Mouse (Mus musculus) heart, postnatal 0 days (tissue): ENCODE data around the gene Gm28038. TPM values are rescaled to one million over a fixed set of nuclear protein-coding genes. Genes with fewer than 3 reads are reported as not detected.
A peak's percentile ranks its signal among the peaks of the same experiment; 100 is the strongest.

Experiments used
- ATAC-seq: fragments of 200-750 bp; cut with Nextera tagmentation; 2 replicates; pipeline ENCODE4 v1.8.0; 2017; ENCODE audit warnings: low read depth, moderate number of reproducible peaks, moderate library complexity; ENCODE audit not compliant: insufficient read depth
- DNase-seq: peaks from one replicate; pipeline ENCODE4 v3.0.0-alpha.2; 2016; ENCODE audit warnings: low spot score
- H3K27ac ChIP-seq: fragments of 300-500 bp; sonication (generic); 2 replicates; pipeline ENCODE4 v1.5.1; 2014; ENCODE audit warnings: low read depth, mild to moderate bottlenecking
- H3K27me3 ChIP-seq: fragments of 300-500 bp; sonication (generic); 2 replicates; pipeline ENCODE4 v1.6.1; 2014; ENCODE audit warnings: low read length, mixed read lengths; ENCODE audit not compliant: control insufficient read depth, insufficient read depth
- H3K36me3 ChIP-seq: fragments of 300-500 bp; sonication (generic); replicated peaks from 2 replicates; pipeline ENCODE4 v1.6.1; 2014; ENCODE audit warnings: low read length, mixed read lengths; ENCODE audit not compliant: control insufficient read depth, insufficient read depth
- H3K4me1 ChIP-seq: fragments of 300-500 bp; sonication (generic); 2 replicates; pipeline ENCODE4 v1.6.1; 2014; ENCODE audit warnings: antibody characterized with exemption; ENCODE audit not compliant: control insufficient read depth, insufficient read depth
- H3K4me2 ChIP-seq: fragments of 300-500 bp; sonication (generic); 2 replicates; pipeline ENCODE4 v1.6.1; 2014; ENCODE audit warnings: low read depth, mild to moderate bottlenecking, low read length, moderate library complexity
- H3K4me3 ChIP-seq: fragments of 300-500 bp; sonication (generic); 2 replicates; pipeline ENCODE4 v1.5.1; 2014; ENCODE audit warnings: low read depth, low read length
- H3K9ac ChIP-seq: fragments of 300-500 bp; sonication (generic); replicated peaks from 2 replicates; pipeline ENCODE4 v1.6.1; 2014; ENCODE audit warnings: low read depth, low read length, mixed read lengths
- H3K9me3 ChIP-seq: fragments of 300-500 bp; sonication (generic); replicated peaks from 2 replicates; pipeline ENCODE4 v1.6.1; 2016; ENCODE audit warnings: low read length; ENCODE audit not compliant: control insufficient read depth
- CTCF ChIP-seq: IDR thresholded peaks from 2 replicates; pipeline ENCODE4 v1.5.1; 2016; ENCODE audit warnings: antibody characterized with exemption, control low read depth, low read depth
- EP300 ChIP-seq: IDR thresholded peaks from 2 replicates; pipeline ENCODE4 v1.6.1; 2016; ENCODE audit warnings: antibody characterized with exemption, low read depth
- WGBS: fragments of 180-500 bp; shearing (Covaris S2); extraction: QIAGEN DNeasy Blood & Tissue Kit; methylation state at CpG from one replicate; pipeline ENCODE4 v1.1.7; 2014; 5-methylcytosine and 5-hydroxymethylcytosine counted together
- polyA plus RNA-seq: library from polyadenylated mRNA; unstranded; fragments of >200 nt; fragmentation: Nextera tagmentation; extraction: Ambion mirVana; gene quantifications from 2 replicates; pipeline ENCODE4 v1.2.1, GENCODE M21; 2015
- total RNA-seq: library from RNA; depleted of rRNA; stranded (reverse); fragments of >200 nt; gene quantifications from 2 replicates; pipeline ENCODE4 v1.2.3, GENCODE M21; 2014; ENCODE audit warnings: low replicate concordance

Gm28038 gene
- total and polyA plus RNA-seq, 2 experiments from 2014 or later: not detected

DNA sequence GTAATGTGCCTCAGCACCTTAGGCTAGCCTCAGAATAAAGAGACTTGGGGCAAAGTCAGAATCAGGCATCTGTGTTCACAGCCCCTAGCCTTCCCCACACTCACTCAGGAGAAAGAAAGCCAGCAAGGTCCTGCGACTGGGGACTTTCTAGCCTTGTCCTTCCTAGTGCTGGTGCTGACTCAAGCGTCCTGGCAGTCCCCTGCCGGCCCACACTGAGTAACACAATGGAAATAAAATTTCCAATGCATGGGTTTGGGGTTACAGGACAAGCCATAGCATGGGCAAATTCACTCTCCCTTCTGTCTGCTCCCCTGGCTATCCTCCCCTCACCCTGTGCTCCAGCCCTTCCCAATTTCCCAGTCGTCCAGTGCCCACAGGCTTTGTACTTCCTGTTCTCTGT lies 12.5 kb upstream of the Gm28038 start:
- peaks cover 44% of the 10 kb centered on the region for H3K4me1 ChIP-seq
- H3K4me2 ChIP-seq: no peak overlapping the region
- H3K9me3 ChIP-seq: no peaks in the 10 kb centered on the region
- no peak overlapping the region for H3K27ac ChIP-seq
- no peak overlapping the region for H3K4me3 ChIP-seq
- H3K27me3 ChIP-seq: no peaks in the 10 kb centered on the region
- no peak overlapping the region for H3K9ac ChIP-seq
- WGBS: 45% methylated on average over 4 of the region's 4 CpGs
- no peak for DNase-seq
- TF ChIP-seq CTCF (no peak), EP300 (no peak)
- H3K36me3 ChIP-seq: peaks cover 13% of the 10 kb centered on the region
- no peak for ATAC-seq

DNA sequence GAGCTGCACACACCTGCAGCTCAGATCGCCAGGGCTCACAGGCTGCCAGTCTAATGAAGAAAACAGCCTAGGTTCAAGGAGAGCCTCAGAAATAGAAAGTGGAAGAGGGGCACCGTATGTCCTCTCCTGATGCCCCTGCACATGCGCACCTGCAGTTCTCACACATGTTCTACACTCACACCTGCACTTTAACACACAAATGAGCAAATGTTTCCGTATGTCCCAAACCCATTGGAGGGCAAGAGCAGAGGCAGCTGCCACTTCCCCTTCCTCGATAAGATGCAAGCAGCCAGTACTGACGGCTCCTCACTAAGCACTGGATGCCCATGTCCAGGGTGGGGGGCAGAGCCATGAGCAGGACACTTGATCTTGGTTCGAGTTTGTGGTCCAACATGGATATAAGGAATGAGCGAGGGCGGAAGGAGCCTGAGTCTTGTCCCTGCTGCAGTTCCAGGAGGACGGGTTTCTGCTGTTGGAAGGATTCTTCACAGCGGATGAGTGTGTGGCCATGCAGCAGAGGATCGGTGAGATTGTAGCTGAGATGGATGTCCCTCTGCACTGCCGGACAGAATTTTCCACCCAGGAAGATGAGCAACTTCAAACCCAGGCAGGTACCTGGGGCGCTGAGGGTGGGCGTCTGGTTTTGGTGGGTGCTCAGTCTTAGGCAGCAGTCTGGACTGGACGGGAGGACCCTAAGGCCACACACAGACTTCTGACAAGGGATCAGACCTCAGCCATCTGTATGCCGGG lies 11.4 kb upstream of the Gm28038 start:
- H3K4me2 ChIP-seq: no peak overlapping the region
- H3K4me1 ChIP-seq: peaks cover 35% of the 10 kb centered on the region
- TF ChIP-seq EP300: no peak
- no peak for TF ChIP-seq CTCF
- DNase-seq (no peak), ATAC-seq (no peak)
- no peaks in the 10 kb centered on the region for H3K27me3 ChIP-seq
- H3K27ac ChIP-seq: peak overlapping the region; percentile 64
- H3K9ac ChIP-seq: no peak overlapping the region
- WGBS: 82% methylated on average over 17 of the region's 17 CpGs
- no peaks in the 10 kb centered on the region for H3K9me3 ChIP-seq
- no peak overlapping the region for H3K4me3 ChIP-seq
- 0 out of 2 replicates have a peak, but pooled peaks cover 3% of the 10 kb centered on the region for H3K36me3 ChIP-seq

DNA sequence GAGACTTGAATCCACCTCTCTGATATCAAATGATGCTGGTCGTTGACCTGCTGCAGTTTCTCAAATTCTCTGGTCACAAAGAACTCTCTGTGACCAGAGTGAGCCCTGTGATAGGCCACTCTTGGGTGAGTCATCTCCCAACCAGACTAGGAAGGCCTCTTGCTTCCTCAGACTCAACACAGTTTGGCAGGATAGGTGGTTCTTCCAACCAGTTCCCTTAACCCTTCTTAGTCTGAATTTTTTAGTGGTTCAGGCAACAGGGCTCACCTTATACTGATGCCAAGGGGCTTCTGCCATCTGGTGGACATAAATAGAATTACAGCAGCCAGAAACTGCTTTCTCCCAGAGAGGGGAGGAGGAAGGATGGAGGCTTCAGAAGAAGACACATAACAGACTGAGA lies 10.7 kb upstream of the Gm28038 start:
- WGBS: 8% methylated on average over 1 of the region's 1 CpGs

DNA sequence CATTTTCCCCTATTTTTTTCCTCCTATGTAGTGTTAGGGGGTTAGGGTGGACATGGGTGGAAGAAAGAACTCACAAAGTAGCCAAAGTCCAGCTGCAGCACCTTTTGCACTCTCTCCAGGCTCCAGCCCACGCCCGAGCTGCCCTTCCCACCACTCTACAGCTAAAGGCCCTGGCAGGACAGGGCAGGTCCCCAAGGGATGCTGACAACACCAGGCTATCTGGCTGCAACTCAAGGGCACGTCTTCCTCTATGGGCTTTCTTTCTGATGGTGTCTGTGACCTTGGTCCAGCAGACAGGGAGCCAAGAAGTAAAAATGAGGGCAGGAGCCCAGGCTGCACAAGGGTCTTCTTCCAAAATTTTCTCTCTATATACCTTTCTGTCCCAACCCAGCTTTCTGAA lies 808 bp downstream of the Gm28038 start:
- Histone ChIP-seq H3K4me1 (peaks cover 9% of the 10 kb centered on the region; the same call in 1 of the 2 replicates), H3K4me3 (no peak overlapping the region), H3K27ac (no peak overlapping the region), H3K9me3 (no peaks in the 10 kb centered on the region), H3K36me3 (peaks cover 11% of the 10 kb centered on the region; the same call in 1 of the 2 replicates), H3K27me3 (no peaks in the 10 kb centered on the region), H3K4me2 (no peak overlapping the region), H3K9ac (no peak overlapping the region)
- 66% methylated on average over 3 of the region's 3 CpGs for WGBS
- ATAC-seq (no peak), DNase-seq (no peak)
- no peak for TF ChIP-seq CTCF
- TF ChIP-seq EP300: no peak

More for the DNA sequence above, 10.7 kb upstream of the Gm28038 start:
- H3K27ac ChIP-seq: peak overlapping the region; percentile 64
- ATAC-seq (peak; percentile 67), DNase-seq (peak; percentile 95)
- H3K4me2 ChIP-seq: no peak overlapping the region
- peaks cover 28% of the 10 kb centered on the region for H3K4me1 ChIP-seq
- no peak overlapping the region for H3K4me3 ChIP-seq
- no peaks in the 10 kb centered on the region; the same call in 1 of the 2 replicates for H3K36me3 ChIP-seq
- no peak; the same call in 1 of the 2 replicates for TF ChIP-seq EP300
- peak; percentile 95 for TF ChIP-seq CTCF
- H3K9ac ChIP-seq: no peak overlapping the region
- no peaks in the 10 kb centered on the region for H3K27me3 ChIP-seq
- H3K9me3 ChIP-seq: no peaks in the 10 kb centered on the region

DNA sequence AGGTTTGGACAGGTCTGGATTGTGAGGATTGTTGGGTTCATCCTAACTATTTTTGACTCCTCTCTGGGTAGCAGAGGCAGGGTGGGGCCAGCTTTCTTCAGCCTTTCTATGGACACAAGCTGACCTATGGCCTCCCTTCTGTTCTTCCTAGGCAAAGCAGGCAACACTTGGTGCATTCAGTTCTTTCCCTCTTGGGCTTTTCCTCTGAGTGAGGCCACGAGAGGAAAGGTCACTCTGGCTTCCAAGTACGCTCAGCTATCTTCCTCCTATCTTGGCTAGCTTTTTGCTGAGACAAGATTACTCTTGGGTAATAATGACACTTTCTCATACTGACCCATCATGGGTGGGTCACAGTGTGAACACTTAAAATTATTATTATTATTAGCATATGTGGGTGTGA lies 2.4 kb downstream of the Gm28038 start:
- Histone ChIP-seq H3K4me1 (peaks cover 9% of the 10 kb centered on the region; the same call in 1 of the 2 replicates), H3K9me3 (no peaks in the 10 kb centered on the region), H3K27me3 (no peaks in the 10 kb centered on the region), H3K9ac (no peak overlapping the region), H3K36me3 (peaks cover 10% of the 10 kb centered on the region; the same call in 1 of the 2 replicates), H3K4me3 (no peak overlapping the region), H3K27ac (no peak overlapping the region), H3K4me2 (no peak overlapping the region)
- ATAC-seq: no peak
- TF ChIP-seq EP300: no peak
- no peak for TF ChIP-seq CTCF
- 78% methylated on average over 2 of the region's 2 CpGs for WGBS
- DNase-seq: no peak

DNA sequence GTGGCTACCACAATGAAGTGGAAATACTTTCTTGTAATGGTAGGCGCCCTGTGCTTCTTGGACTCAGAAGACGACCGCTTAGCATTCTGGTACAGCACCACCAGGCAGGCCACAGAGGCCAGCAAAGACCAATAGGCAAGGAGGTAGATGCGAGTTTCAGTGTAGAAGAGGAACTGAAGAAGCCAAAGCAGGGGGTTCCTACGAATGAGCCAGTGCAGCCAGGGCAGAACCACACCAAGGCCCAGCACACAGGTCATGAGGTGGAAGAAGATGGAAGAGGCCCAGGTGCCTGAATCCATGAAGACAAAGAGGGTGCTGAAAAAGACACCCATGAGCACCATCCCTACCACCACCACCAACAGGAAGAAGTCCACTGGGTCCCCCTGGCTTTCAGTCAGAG lies 4.2 kb downstream of the Gm28038 start:
- no peak overlapping the region for H3K9ac ChIP-seq
- peaks cover 9% of the 10 kb centered on the region; the same call in 1 of the 2 replicates for H3K4me1 ChIP-seq
- WGBS: 91% methylated on average over 5 of the region's 5 CpGs
- TF ChIP-seq EP300 (no peak), CTCF (no peak)
- peak overlapping the region; percentile 84; the same call in 1 of the 2 replicates for H3K4me3 ChIP-seq
- no peaks in the 10 kb centered on the region for H3K9me3 ChIP-seq
- peak overlapping the region; percentile 84 for H3K4me2 ChIP-seq
- no peaks in the 10 kb centered on the region for H3K27me3 ChIP-seq
- H3K36me3 ChIP-seq: peaks cover 7% of the 10 kb centered on the region; the same call in 1 of the 2 replicates
- ATAC-seq: no peak
- no peak for DNase-seq
- H3K27ac ChIP-seq: no peak overlapping the region
